Mouse (Mus musculus): ENCODE results near the gene Rbak. TPM values are rescaled to one million over a fixed set of nuclear protein-coding genes. Genes with fewer than 3 reads are reported as not detected.
A peak's percentile ranks its signal among the peaks of the same experiment; 100 is the strongest.
"Not testable (repeated sequence)": the region's sequence is repeated elsewhere in the genome, so short reads cannot be mapped to it uniquely, and the experiment has no call there.

Gene Rbak
- total RNA-seq, 2 experiments from 2014 or later = 1.4 to 3.4 TPM

- no peak for ATAC-seq (replicated peaks; ENCODE audit: low FRiP score, poor library complexity, severe bottlenecking)
These were observed 43.0 kb downstream of the Rbak start for GRCm38 (mm10) chr5:143137580-143137979.

- peak; percentile 77 for ATAC-seq (replicated peaks; ENCODE audit: low FRiP score, poor library complexity, severe bottlenecking)
These were observed 45.5 kb downstream of the Rbak start for GRCm38 (mm10) chr5:143135042-143135441.

DNA sequence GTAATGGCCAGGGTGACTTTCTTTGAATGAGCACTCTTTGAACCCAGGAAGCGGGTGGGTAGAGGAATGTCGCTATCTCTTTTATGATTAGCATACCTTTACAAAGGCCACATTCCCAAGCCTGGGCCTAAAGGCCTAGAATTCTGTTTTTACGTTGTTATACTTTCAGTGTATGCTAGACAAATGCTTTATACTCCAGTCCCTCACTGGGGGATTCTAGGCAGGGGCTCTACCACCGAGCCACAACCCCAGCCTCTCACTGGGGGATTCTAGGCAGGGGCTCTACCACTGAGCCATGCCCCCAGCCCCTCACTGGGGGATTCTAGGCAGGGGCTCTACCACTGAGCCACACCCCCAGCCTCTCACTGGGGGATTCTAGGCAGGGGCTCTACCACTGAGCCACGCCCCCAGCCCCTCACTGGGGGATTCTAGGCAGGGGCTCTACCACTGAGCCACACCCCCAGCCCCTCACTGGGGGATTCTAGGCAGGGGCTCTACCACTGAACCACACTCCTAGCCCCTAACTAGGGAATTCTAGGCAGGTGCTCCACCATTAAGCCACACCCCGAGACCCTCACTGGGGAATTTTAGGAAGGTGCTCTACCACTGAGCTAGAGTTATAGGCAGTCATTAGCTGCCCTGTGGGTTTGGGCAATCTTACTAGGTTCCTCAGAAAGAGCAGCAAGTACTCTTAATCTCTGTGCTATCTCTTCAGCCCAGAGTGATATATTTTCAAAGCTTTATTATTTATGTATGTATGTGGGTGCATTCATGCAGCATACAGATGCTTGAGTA is 46.2 kb downstream of the Rbak start:
- ATAC-seq (replicated peaks; ENCODE audit: low FRiP score, poor library complexity, severe bottlenecking) = not testable (repeated sequence)

GRCm38 (mm10) chr5:143132935-143133514 is 47.5 kb downstream of the Rbak start:
- no peak for ATAC-seq (replicated peaks; ENCODE audit: low FRiP score, poor library complexity, severe bottlenecking)

GRCm38 (mm10) chr5:143130342-143130741 is 50.2 kb downstream of the Rbak start:
- ATAC-seq (replicated peaks; ENCODE audit: low FRiP score, poor library complexity, severe bottlenecking) = peak; percentile 66; the same call in 1 of the 2 replicates

DNA sequence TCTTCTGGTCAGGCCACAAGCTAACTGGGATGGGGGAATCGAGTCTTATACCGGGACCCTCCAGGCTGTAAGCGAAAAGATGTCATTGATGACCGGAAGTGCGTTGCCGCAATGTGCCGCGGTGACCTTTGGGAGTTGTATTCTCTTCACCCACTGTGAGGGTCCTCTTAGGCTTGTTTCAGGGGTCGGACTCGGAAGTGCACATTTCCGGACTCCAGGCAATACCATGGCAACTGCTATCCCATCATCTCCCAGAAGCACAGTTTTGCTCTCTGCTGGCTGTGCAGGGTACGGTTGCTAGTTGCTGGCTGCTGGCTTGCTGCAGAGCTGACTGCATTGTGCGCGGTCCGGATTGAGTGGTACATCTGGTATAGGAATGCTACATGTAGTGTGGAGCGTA is 51.5 kb downstream of the Rbak start:
- no peak for ATAC-seq (replicated peaks; ENCODE audit: low FRiP score, poor library complexity, severe bottlenecking)

DNA sequence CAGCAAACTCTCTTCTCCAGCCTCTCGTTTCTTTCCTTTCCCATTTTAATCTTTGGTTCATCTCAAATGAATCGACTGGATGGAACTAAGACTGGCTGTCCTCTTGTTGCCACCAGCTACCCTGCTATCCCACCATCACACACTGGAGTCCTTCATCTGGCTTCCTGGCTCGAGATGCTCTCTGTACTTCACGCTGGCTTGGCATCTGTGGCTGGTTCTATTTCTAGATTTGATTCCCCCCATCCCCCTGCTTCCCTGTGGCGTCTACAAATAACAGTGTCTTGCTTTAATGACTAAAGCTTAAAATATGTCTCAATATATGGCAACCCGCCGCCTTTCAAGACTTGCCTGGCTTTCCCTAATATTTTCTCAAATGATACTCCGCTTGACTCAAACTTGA is 52.7 kb downstream of the Rbak start:
- ATAC-seq (replicated peaks; ENCODE audit: low FRiP score, poor library complexity, severe bottlenecking) = no peak

DNA sequence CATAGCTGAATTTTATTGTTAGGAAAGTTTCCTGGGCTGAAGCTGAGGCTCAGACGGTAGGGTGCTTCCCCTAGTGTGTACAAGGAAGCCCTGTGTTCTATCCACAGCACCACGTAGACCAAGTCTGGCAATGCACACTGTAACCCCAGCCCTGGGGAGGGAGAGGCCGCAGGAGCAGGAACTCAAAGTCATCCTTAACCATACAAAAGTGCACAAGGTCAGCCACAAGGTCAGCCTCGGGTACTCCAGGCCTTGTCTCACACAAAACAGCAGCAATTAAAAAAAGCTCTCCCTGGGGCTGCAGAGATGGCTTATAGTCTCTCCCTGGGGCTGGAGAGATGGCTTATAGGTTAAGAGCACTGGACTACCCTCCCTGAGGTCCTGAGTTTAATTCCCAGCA is 53.7 kb downstream of the Rbak start:
- no peak for ATAC-seq (replicated peaks; ENCODE audit: low FRiP score, poor library complexity, severe bottlenecking)

DNA sequence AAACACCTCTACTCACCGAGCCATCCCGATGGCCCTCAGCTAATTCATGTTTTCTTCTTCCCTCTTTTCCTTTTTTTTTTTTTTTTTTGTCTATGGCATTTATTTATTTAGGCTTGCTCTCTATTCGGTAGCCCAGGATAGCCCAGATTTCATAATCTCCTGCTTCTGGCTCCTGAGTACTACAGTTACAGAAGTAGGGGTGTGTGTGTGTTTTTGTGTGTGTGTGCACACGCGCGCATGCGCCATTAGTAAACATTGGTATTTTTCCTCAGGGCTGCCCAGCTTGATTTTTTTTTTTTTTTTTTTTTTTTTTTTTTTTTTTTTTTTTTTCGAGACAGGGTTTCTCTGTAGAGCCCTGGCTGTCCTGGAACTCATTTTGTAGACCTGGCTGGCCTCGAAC is 54.5 kb downstream of the Rbak start:
- ATAC-seq (replicated peaks; ENCODE audit: low FRiP score, poor library complexity, severe bottlenecking) = no peak

DNA sequence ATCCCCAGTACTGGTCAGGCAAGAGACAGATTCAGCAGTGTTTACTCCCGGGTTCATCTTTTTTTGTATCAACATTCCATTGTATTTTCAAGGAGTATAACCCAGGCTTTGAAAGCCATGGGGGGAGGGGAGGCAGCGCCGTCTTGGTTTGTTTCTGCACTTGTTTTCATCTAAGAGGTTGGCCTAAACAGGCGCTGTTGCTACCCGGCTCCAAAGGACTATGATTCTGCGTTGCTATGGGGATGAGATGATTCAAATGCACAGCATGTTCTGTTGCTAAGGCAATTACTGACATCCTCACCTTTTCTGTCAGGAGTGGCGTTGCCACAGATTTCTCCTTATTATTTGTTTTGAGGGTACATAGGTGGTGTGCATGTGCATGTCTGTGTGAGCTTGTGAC is 55.0 kb downstream of the Rbak start:
- no peak for ATAC-seq (replicated peaks; ENCODE audit: low FRiP score, poor library complexity, severe bottlenecking)

DNA sequence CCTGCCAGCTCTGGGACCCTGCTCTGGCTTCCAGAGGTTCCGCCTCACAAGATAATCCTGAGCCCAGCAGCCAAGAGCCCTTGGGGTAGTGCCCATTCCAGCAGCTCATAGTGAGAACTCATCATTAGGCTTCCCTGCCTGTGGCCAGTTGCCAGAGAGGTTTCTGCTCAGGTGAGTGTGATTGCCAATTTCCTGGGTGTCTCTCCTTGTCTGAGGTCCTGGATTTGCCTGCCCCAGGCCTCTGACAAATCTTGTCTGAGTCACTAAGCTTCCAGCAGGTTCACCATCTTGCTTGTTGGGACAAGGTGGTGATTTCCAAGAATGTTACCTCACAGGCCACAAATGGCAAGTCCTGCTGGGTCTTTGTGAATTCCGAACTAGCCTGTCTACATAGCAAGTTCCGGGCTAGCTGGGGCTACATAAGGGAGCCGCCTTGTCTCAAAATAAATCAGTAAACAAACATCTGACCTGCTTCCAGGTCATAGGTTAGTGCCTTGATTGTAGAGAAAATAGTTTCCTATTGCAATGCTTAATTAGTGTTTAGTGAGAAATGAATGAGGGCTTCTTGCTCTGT is 55.7 kb downstream of the Rbak start:
- ATAC-seq (replicated peaks; ENCODE audit: low FRiP score, poor library complexity, severe bottlenecking) = no peak

DNA sequence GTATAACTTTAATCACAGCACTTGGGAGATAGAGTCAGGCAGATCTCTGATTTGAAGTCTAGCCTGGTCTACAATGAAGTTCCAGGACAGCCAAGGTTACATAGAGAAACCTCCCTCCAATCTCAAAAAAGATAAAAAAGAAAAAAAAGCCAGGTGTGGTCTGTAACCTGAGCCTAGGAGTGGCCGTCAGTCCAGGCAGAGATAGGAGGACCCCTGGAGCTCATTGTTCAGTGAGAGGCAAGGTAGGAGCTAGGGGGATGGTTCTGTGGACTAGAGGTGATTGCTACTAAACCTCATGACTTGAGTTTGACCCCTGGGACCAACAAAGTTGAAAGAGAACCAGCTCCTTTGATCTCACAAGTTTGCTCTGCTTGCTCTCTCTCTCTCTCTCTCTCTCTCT is 57.9 kb downstream of the Rbak start:
- no peak for ATAC-seq (replicated peaks; ENCODE audit: low FRiP score, poor library complexity, severe bottlenecking)

Other genes starting within 250 kb of the Rbak start
- gene Fscn1, start 220.4 kb downstream of the Rbak start, total RNA-seq (2015; ENCODE audit: low replicate concordance) = 0.84 TPM in 1 of 2 replicates, not detected in the other
- gene Fscn1, start 220.4 kb downstream of the Rbak start, total RNA-seq (2017; ENCODE audit: low replicate concordance) = 5.1 TPM in 1 of 2 replicates, not detected in the other
- 31.0 and 33.1 TPM in 2 replicates for gene Rnf216, start 67.8 kb downstream of the Rbak start, total RNA-seq (2015; ENCODE audit: low replicate concordance)
- gene Rnf216, start 67.8 kb downstream of the Rbak start, total RNA-seq (2017; ENCODE audit: low replicate concordance) = 31.1 and 45.7 TPM in 2 replicates
- gene Olfr718-ps1, start 33.2 kb downstream of the Rbak start, total RNA-seq (2015; ENCODE audit: low replicate concordance) = not detected in 2 replicates
- not detected in 2 replicates for gene Olfr718-ps1, start 33.2 kb downstream of the Rbak start, total RNA-seq (2017; ENCODE audit: low replicate concordance)
- not detected in 2 replicates for gene Spdye4b, start 242 bp upstream of the Rbak start, total RNA-seq (2015; ENCODE audit: low replicate concordance)
- not detected in 2 replicates for gene Spdye4b, start 242 bp upstream of the Rbak start, total RNA-seq (2017; ENCODE audit: low replicate concordance)
- not detected in 2 replicates for gene Spdye4a, start 46.1 kb upstream of the Rbak start, total RNA-seq (2015; ENCODE audit: low replicate concordance)
- not detected in 2 replicates for gene Spdye4a, start 46.1 kb upstream of the Rbak start, total RNA-seq (2017; ENCODE audit: low replicate concordance)
- 0.36 TPM in 1 of 2 replicates, not detected in the other for gene Zfp12, start 54.4 kb upstream of the Rbak start, total RNA-seq (2015; ENCODE audit: low replicate concordance)
- gene Zfp12, start 54.4 kb upstream of the Rbak start, total RNA-seq (2017; ENCODE audit: low replicate concordance) = 0.68 and 1.7 TPM in 2 replicates
- 0.36 TPM in 1 of 2 replicates, not detected in the other for gene Zfp316, start 89.2 kb upstream of the Rbak start, total RNA-seq (2015; ENCODE audit: low replicate concordance)
- gene Zfp316, start 89.2 kb upstream of the Rbak start, total RNA-seq (2017; ENCODE audit: low replicate concordance) = 0.64 and 0.76 TPM in 2 replicates
- gene Zfp853, start 112.8 kb upstream of the Rbak start, total RNA-seq (2015; ENCODE audit: low replicate concordance) = not detected in 2 replicates
- not detected in 2 replicates for gene Zfp853, start 112.8 kb upstream of the Rbak start, total RNA-seq (2017; ENCODE audit: low replicate concordance)
- gene E130309D02Rik, start 134.6 kb upstream of the Rbak start, total RNA-seq (2015; ENCODE audit: low replicate concordance) = 14.7 and 20.9 TPM in 2 replicates
- gene E130309D02Rik, start 134.6 kb upstream of the Rbak start, total RNA-seq (2017; ENCODE audit: low replicate concordance) = 7.8 and 8.2 TPM in 2 replicates
- gene Zdhhc4, start 148.5 kb upstream of the Rbak start, total RNA-seq (2015; ENCODE audit: low replicate concordance) = 16.6 and 43.6 TPM in 2 replicates
- 11.6 and 29.8 TPM in 2 replicates for gene Zdhhc4, start 148.5 kb upstream of the Rbak start, total RNA-seq (2017; ENCODE audit: low replicate concordance)
- not detected in 2 replicates for gene Grid2ip, start 176.6 kb upstream of the Rbak start, total RNA-seq (2015; ENCODE audit: low replicate concordance)
- not detected in 2 replicates for gene Grid2ip, start 176.6 kb upstream of the Rbak start, total RNA-seq (2017; ENCODE audit: low replicate concordance)
- 42.5 and 44.0 TPM in 2 replicates for gene Kdelr2, start 223.1 kb upstream of the Rbak start, total RNA-seq (2015; ENCODE audit: low replicate concordance)
- 31.8 and 44.3 TPM in 2 replicates for gene Kdelr2, start 223.1 kb upstream of the Rbak start, total RNA-seq (2017; ENCODE audit: low replicate concordance)

Data from erythroid progenitor cell, adult 5-6 weeks (primary cell).